Mouse (Mus musculus) hindbrain, embryonic 12.5 days (tissue): ENCODE results near the gene Bicra. TPM values are rescaled to one million over a fixed set of nuclear protein-coding genes. Genes with fewer than 3 reads are reported as not detected.

Experiments
- ATAC-seq: fragments of 200-750 bp; cut with Nextera tagmentation; 2 replicates; pipeline ENCODE4 v1.8.0; 2017; ENCODE audit warnings: moderate TSS enrichment; ENCODE audit not compliant: low FRiP score
- H3K27ac ChIP-seq: fragments of 300-500 bp; sonication (generic); 2 replicates; pipeline ENCODE4 v1.5.1; 2016; ENCODE audit warnings: mild to moderate bottlenecking
- H3K27me3 ChIP-seq: fragments of 300-500 bp; sonication (generic); 2 replicates; pipeline ENCODE4 v1.6.1; 2016; ENCODE audit warnings: mild to moderate bottlenecking
- H3K36me3 ChIP-seq: fragments of 300-500 bp; sonication (generic); 2 replicates; pipeline ENCODE4 v1.6.1; 2016; ENCODE audit warnings: mild to moderate bottlenecking
- H3K4me1 ChIP-seq: fragments of 300-500 bp; sonication (generic); 2 replicates; pipeline ENCODE4 v1.6.1; 2016
- H3K4me2 ChIP-seq: fragments of 300-500 bp; sonication (generic); replicated peaks from 2 replicates; pipeline ENCODE4 v1.6.1; 2016; ENCODE audit warnings: mild to moderate bottlenecking
- H3K4me3 ChIP-seq: fragments of 300-500 bp; sonication (generic); 2 replicates; pipeline ENCODE4 v1.5.1; 2016; ENCODE audit warnings: mild to moderate bottlenecking
- H3K9ac ChIP-seq: fragments of 300-500 bp; sonication (generic); 2 replicates; pipeline ENCODE4 v1.6.1; 2016; ENCODE audit warnings: mild to moderate bottlenecking, moderate library complexity
- H3K9me3 ChIP-seq: fragments of 300-500 bp; sonication (generic); replicated peaks from 2 replicates; pipeline ENCODE4 v1.6.1; 2016; ENCODE audit warnings: mild to moderate bottlenecking
- WGBS: fragments of 180-500 bp; shearing (Covaris S2); methylation state at CpG from one replicate; pipeline ENCODE4 v1.1.7; 2016; 5-methylcytosine and 5-hydroxymethylcytosine counted together
- polyA plus RNA-seq: library from polyadenylated mRNA; unstranded; fragments of >200 nt; fragmentation: Nextera tagmentation; extraction: Ambion mirVana; gene quantifications from 2 replicates; pipeline ENCODE4 v1.2.1, GENCODE M21; 2016

Bicra gene
- polyA plus RNA-seq, 1 experiment from 2014 or later, result 10.3 TPM

DNA sequence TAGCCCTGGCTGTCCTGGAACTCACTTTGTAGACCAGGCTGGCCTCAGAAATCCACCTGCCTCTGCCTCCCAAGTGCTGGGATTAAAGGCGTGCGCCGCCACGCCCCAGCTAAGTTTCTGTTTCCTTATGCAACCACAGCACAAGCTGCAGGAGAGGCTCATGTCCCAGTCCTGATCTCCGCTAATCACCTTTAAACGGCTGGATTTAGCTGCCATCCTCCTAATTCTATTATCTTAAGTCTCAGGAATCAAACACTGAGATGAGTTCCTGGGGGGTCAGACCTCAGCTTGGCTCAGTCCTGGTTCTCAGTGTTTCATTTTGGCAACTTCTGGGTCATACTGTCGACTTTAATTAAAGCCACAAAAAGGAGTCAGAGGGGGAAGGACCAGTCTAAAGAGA is 38.1 kb downstream of the Bicra start:
- Histone ChIP-seq H3K9ac (no peak overlapping the region), H3K4me1 (peaks cover 5% of the 10 kb centered on the region), H3K4me3 (no peak overlapping the region), H3K27ac (no peak overlapping the region), H3K27me3 (no peaks in the 10 kb centered on the region), H3K4me2 (no peak overlapping the region), H3K9me3 (no peaks in the 10 kb centered on the region), H3K36me3 (peaks cover 6% of the 10 kb centered on the region)
- ATAC-seq, result no peak
- WGBS, result 90% methylated on average over 7 of the region's 7 CpGs

DNA sequence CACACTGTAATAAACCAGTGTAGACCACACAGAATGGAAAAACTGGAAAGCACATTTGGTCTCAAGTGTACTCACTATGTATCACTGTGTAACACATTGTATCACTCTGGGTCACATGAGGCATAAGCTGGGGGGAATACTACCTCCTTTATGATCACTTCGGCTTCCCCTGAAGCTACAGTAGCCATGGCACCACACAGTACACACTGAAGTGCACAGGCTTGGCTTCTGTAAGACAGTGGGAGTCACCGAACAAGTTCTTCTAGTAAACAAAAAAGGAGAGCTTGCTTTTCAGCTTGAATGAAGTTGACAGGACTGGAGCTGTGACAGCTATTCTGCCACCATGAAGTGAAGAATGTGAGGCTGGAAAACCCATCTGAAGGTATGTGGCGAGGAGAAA is 42.7 kb downstream of the Bicra start:
- peaks cover 10% of the 10 kb centered on the region for H3K4me1 ChIP-seq
- H3K27me3 ChIP-seq, result no peaks in the 10 kb centered on the region
- 86% methylated on average over 3 of the region's 3 CpGs for whole genome bisulfite sequencing
- H3K36me3 ChIP-seq, result peaks cover 4% of the 10 kb centered on the region
- no peak overlapping the region for H3K9ac ChIP-seq
- H3K4me2 ChIP-seq, result no peak overlapping the region
- H3K9me3 ChIP-seq, result no peaks in the 10 kb centered on the region
- peak overlapping the region; percentile 35 for H3K27ac ChIP-seq
- no peak; the same call in 1 of the 2 replicates for ATAC-seq
- no peak overlapping the region for H3K4me3 ChIP-seq

DNA sequence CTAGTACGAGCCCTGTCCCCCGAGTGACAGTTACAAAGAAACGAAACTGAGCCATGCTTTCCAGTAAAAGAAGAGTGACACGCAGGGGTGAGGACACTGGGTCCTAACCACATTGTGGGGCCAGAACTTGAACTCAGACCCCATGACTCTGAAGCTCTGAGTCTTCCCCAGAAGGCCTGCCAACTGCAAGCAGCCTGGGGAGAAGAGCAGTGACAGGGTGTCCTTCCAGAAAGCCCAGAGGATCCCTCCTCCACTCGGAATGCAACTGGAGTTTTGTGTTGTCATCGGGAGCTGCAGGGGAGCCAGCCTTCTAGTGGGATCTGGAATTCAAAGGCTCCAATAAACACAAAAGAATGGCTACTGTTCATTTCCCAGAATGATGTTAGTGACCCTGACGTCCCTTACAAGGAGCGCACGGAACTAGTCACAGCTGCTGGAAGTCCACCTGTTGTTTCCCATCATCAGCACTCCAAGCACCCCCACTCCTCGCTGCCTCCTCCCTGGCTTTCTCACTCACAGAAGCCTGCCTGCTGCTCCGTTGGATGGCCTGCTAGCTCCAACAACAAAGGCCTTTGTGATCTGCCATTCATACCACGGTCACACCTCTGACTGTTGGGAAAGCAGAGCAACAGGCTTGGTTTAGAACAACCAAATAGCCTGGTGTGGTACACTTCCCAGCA is 43.4 kb downstream of the Bicra start:
- Histone ChIP-seq H3K4me3 (no peak overlapping the region), H3K36me3 (peaks cover 9% of the 10 kb centered on the region), H3K9ac (no peak overlapping the region), H3K27me3 (no peaks in the 10 kb centered on the region), H3K4me2 (no peak overlapping the region), H3K4me1 (peaks cover 10% of the 10 kb centered on the region), H3K27ac (peak overlapping the region; percentile 35; the same call in 1 of the 2 replicates), H3K9me3 (no peaks in the 10 kb centered on the region)
- ATAC-seq, result 0 out of 2 replicates have a peak, but pooled peaks have one; percentile 30
- 48% methylated on average over 12 of the region's 12 CpGs for WGBS

DNA sequence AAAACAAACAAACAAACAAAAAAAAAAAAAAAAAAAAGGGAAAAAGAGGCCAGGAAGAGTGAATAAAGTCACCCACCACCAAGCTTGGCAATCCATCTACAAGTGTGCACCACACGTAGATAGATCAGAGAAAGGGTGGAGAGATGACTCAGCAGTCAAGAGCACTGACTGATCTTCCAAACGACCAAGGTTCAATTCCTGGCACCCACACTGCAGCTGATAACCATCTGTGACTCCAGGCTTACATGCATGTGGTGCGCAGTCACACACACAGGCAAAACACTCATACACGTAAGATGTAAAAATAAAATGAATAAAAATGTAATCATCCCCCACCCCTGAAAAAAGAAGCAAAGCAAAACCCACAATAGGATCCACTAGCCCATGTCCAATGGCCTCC is 44.7 kb downstream of the Bicra start:
- 85% methylated on average over 4 of the region's 4 CpGs for WGBS
- Histone ChIP-seq H3K4me1 (peaks cover 10% of the 10 kb centered on the region), H3K27ac (no peak overlapping the region), H3K4me3 (no peak overlapping the region), H3K9ac (no peak overlapping the region), H3K36me3 (peaks cover 13% of the 10 kb centered on the region), H3K9me3 (no peaks in the 10 kb centered on the region), H3K27me3 (no peaks in the 10 kb centered on the region), H3K4me2 (no peak overlapping the region)
- no peak for ATAC-seq

DNA sequence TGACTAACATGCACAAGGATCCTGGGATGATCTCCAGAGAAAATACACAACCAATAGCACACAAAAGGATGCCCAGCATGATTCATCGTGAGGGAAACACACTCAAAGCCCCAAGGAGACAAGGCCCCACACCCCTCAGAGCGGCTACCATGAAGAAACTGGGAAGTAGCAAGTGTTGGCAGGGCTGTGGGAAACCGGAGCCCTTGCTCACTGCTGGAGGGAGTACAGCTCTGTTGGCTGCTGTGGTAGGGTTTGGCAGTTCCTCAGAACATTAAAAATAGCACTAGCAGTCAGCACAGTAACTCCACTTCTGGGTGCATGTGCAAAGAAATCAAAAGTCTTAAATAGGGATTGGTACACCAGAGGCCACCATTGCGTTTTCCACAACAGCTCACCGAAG is 45.5 kb downstream of the Bicra start:
- Histone ChIP-seq H3K9me3 (no peaks in the 10 kb centered on the region), H3K4me2 (no peak overlapping the region), H3K9ac (no peak overlapping the region), H3K27ac (no peak overlapping the region), H3K36me3 (peaks cover 22% of the 10 kb centered on the region), H3K4me1 (peaks cover 10% of the 10 kb centered on the region), H3K4me3 (no peak overlapping the region), H3K27me3 (no peaks in the 10 kb centered on the region)
- WGBS, result 87% methylated on average over 5 of the region's 5 CpGs
- ATAC-seq, result no peak

DNA sequence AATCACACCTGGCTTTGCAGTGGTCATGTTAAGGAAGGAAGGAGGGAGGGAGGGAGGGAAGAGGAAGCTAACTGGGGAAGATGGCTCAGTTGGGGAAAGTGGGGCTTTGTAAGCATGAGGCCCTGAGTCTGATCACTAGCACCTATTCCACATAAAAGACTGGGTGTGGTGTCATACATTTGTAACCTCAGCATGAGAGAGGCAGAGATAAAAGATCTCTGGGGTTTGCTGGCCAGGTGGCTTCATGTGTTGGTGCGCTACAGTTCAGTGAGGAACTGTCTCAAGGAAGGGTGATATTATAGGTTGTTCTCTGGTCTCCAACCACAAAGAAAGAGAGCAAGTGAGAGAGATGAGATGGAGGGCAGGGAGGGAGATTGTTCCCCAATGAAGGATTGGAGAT is 46.0 kb downstream of the Bicra start:
- Histone ChIP-seq H3K27ac (no peak overlapping the region), H3K4me1 (peaks cover 10% of the 10 kb centered on the region), H3K9me3 (no peaks in the 10 kb centered on the region), H3K4me3 (no peak overlapping the region), H3K4me2 (no peak overlapping the region), H3K27me3 (no peaks in the 10 kb centered on the region), H3K9ac (no peak overlapping the region), H3K36me3 (peaks cover 26% of the 10 kb centered on the region)
- ATAC-seq, result no peak
- 96% methylated on average over 1 of the region's 1 CpGs for WGBS

DNA sequence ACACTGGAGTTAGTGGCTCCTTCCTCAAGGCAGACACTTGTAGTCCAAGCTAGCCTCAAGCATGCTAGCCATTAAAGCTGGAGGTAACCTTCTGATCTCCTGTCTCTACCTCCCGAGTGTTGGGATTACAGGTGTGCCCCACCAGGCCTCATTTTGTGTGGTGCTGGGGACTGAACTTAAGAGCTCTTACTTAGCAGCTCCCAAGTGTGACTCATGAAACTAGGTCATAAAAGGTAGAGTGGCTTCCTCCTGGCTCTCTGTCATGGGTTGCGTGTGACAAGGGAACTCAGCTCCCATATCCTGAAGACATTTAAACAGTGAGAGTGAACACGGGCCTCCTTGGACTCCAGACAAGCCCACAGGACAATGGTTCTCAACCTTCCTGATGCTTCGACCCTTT is 53.9 kb downstream of the Bicra start:
- Histone ChIP-seq H3K9ac (no peak overlapping the region), H3K4me1 (no peaks in the 10 kb centered on the region), H3K36me3 (peaks cover 80% of the 10 kb centered on the region), H3K9me3 (no peaks in the 10 kb centered on the region), H3K4me3 (no peak overlapping the region), H3K27ac (no peak overlapping the region), H3K27me3 (no peaks in the 10 kb centered on the region), H3K4me2 (no peak overlapping the region)
- no peak for ATAC-seq
- 96% methylated on average over 4 of the region's 4 CpGs for WGBS

DNA sequence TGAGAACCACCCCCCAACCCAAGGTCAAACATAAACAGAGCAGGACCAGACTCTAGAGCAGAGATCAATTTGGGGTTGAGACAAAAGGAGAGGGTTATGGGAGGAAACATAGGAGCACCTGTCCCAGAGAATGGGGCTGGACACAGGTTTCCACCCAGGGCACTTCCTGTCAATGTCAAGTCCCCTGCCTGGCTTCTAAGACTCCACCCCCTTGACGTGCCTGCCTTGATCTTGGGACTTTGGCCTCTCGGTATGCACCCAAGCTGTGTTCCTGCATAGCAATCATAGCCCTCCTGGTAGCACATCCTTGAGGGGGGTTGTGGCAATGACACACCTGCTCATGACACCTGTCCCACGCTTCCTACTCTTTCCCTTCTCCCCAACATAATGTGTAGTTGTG is 54.6 kb downstream of the Bicra start:
- H3K9ac ChIP-seq, result no peak overlapping the region
- no peak overlapping the region for H3K4me2 ChIP-seq
- H3K36me3 ChIP-seq, result peaks cover 87% of the 10 kb centered on the region
- H3K27me3 ChIP-seq, result no peaks in the 10 kb centered on the region
- no peak overlapping the region for H3K27ac ChIP-seq
- no peak for ATAC-seq
- 91% methylated on average over 3 of the region's 3 CpGs for WGBS
- no peaks in the 10 kb centered on the region for H3K9me3 ChIP-seq
- H3K4me1 ChIP-seq, result no peaks in the 10 kb centered on the region
- no peak overlapping the region for H3K4me3 ChIP-seq

DNA sequence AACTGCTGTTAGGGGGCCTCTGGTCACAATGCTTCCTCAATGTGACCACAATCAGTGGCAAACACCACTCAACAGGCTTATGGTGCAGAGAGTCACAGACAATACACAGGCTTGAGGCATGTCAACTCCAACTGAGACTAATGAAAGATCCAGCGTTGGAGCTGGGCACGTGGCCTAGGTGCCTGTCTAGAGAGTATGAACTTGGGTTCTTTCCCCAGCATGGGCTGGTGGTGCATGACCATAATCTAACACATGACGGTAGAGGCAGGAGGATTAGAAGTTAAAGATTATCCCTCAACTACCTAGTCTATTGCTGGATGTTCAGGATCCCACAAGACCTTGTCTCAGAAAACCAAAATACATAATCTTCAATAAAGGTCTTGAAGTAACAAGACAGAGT is 56.0 kb downstream of the Bicra start:
- Histone ChIP-seq H3K27me3 (no peaks in the 10 kb centered on the region), H3K9me3 (no peaks in the 10 kb centered on the region), H3K9ac (no peak overlapping the region), H3K36me3 (peaks cover 88% of the 10 kb centered on the region), H3K27ac (no peak overlapping the region), H3K4me3 (no peak overlapping the region), H3K4me1 (no peaks in the 10 kb centered on the region), H3K4me2 (no peak overlapping the region)
- 94% methylated on average over 3 of the region's 3 CpGs for WGBS
- no peak for ATAC-seq

DNA sequence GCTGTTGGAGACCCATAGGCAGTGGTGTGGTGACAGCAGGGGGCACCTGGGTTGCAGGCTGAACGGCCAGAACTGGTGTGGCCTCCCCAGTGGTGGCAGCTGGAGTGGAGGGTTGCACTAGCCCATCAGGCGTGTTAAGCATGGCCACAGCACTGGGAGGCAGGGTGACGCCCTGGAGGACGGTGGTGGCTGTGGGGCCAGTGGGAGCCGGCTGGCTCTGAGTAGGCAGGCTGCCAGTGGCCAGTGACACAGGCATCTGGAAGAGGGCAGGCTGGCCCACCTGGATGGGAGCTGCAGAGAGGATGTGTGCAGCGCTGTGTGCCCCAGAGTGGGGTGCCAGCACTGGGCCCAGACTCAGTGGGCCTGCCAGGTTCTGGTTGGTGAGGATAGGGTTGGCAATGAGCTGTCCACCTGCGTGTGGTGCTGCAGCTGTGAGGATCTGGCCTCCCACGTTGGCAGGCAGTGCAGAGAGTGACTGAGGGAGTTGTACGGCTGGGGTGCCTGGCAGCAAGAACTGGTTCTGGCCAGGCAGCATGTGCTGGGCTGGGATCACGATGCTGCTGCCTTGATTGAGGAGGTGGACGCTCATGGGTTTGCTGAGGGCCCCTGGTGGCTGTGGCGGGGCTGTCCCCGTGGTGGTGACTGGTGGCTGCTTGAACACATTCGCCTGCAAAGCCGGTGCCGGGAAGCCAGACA is 59.9 kb downstream of the Bicra start:
- peaks cover 69% of the 10 kb centered on the region for H3K36me3 ChIP-seq
- H3K4me1 ChIP-seq, result no peaks in the 10 kb centered on the region
- no peak overlapping the region for H3K4me3 ChIP-seq
- no peak overlapping the region for H3K9ac ChIP-seq
- WGBS, result 92% methylated on average over 16 of the region's 16 CpGs
- no peaks in the 10 kb centered on the region for H3K9me3 ChIP-seq
- no peak overlapping the region for H3K4me2 ChIP-seq
- no peak for ATAC-seq
- no peak overlapping the region for H3K27ac ChIP-seq
- no peaks in the 10 kb centered on the region for H3K27me3 ChIP-seq

DNA sequence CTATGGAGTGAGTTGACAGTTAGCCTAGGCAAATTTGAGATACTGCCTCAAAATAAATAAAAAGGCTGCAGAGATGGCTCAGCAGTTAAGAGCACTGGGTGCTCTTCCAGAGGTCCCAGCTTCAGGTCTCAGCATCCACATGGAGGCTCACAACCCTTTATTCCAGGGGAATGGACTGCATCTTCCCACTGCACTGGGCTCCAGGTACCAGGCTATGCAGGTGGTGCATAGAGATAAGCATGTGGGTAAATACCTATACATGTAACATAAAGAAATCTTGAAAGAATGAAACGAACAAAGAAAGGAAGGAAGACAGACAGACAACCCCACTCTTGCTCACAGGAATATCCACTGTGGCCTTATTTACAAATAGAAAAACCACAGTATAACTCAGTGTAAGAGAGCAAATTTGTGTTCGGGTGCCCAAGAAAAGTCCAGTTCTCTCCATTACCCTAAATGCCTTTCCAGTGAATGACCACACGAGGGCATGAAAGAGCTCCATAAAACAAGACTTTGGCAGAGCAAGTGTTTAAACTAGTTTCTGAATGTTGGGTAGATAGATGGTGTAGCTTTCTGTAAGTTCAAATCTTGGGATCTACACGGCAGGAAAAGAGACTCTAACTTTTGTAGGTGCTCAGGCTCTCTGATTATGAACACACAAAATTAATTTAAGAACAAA is 64.9 kb downstream of the Bicra start:
- ATAC-seq, result no peak
- 48% methylated on average over 4 of the region's 4 CpGs for WGBS

DNA sequence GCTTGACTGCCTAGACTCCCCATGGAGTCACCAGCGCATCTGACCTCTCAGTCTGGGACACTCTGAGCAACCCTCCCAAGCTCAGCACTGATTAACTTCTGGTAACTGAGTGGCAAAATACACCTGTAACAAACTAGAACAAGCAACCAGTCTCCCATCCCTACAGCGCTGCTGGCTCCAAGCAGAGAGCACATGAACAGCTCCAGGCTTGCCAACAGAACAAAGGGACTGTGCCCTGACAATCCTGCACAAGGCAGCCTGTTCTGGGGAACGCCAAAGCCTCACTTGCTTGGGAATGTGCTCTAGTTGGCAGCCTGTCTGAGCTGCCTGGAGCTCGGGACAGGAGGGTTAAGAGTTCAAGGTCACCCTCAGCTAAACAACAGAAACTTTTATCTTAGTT is 66.2 kb downstream of the Bicra start:
- H3K4me1 ChIP-seq, result no peaks in the 10 kb centered on the region
- no peak overlapping the region for H3K4me2 ChIP-seq
- no peak overlapping the region for H3K4me3 ChIP-seq
- H3K27me3 ChIP-seq, result no peaks in the 10 kb centered on the region
- H3K9me3 ChIP-seq, result no peaks in the 10 kb centered on the region
- peaks cover 64% of the 10 kb centered on the region for H3K36me3 ChIP-seq
- no peak overlapping the region for H3K27ac ChIP-seq
- no peak overlapping the region for H3K9ac ChIP-seq
- no peak for ATAC-seq
- WGBS, result 88% methylated on average over 4 of the region's 4 CpGs

More for the DNA sequence above, 64.9 kb downstream of the Bicra start:
- H3K27ac ChIP-seq, result no peak overlapping the region
- H3K4me3 ChIP-seq, result no peak overlapping the region
- peaks cover 66% of the 10 kb centered on the region for H3K36me3 ChIP-seq
- H3K9me3 ChIP-seq, result no peaks in the 10 kb centered on the region
- H3K4me1 ChIP-seq, result no peaks in the 10 kb centered on the region
- no peak overlapping the region for H3K4me2 ChIP-seq
- H3K9ac ChIP-seq, result no peak overlapping the region
- H3K27me3 ChIP-seq, result no peaks in the 10 kb centered on the region
